Mouse (Mus musculus) embryonic facial prominence, embryonic 12.5 days (tissue): ENCODE measurements around the gene Reg3d. TPM values are rescaled to one million over a fixed set of nuclear protein-coding genes. Genes with fewer than 3 reads are reported as not detected.
"Not testable (repeated sequence)": the region's sequence is repeated elsewhere in the genome, so short reads cannot be mapped to it uniquely, and the experiment has no call there.

Source experiments
- ATAC-seq: fragments of 200-750 bp; cut with Nextera tagmentation; 2 replicates; pipeline ENCODE4 v1.8.0; 2017; ENCODE audit not compliant: insufficient number of reproducible peaks, insufficient read depth, low FRiP score, low TSS enrichment
- H3K27ac ChIP-seq: fragments of 300-500 bp; sonication (generic); 2 replicates; pipeline ENCODE4 v1.5.1; 2016; ENCODE audit warnings: mild to moderate bottlenecking
- H3K27me3 ChIP-seq: fragments of 300-500 bp; sonication (generic); 2 replicates; pipeline ENCODE4 v1.6.1; 2016; ENCODE audit warnings: mild to moderate bottlenecking, moderate library complexity
- H3K36me3 ChIP-seq: fragments of 300-500 bp; sonication (generic); 2 replicates; pipeline ENCODE4 v1.6.1; 2016; ENCODE audit warnings: mild to moderate bottlenecking
- H3K4me1 ChIP-seq: fragments of 300-500 bp; sonication (generic); 2 replicates; pipeline ENCODE4 v1.6.1; 2016
- H3K4me2 ChIP-seq: fragments of 300-500 bp; sonication (generic); replicated peaks from 2 replicates; pipeline ENCODE4 v1.6.1; 2016; ENCODE audit warnings: mild to moderate bottlenecking, moderate library complexity
- H3K4me3 ChIP-seq: fragments of 300-500 bp; sonication (generic); 2 replicates; pipeline ENCODE4 v1.5.1; 2016; ENCODE audit warnings: mild to moderate bottlenecking
- H3K9ac ChIP-seq: fragments of 300-500 bp; sonication (generic); 2 replicates; pipeline ENCODE4 v1.6.1; 2016; ENCODE audit warnings: mild to moderate bottlenecking, moderate library complexity
- H3K9me3 ChIP-seq: fragments of 300-500 bp; sonication (generic); 2 replicates; pipeline ENCODE4 v1.6.1; 2016; ENCODE audit warnings: mild to moderate bottlenecking, moderate library complexity
- WGBS: fragments of 180-500 bp; shearing (Covaris S2); methylation state at CpG from one replicate; pipeline ENCODE4 v1.1.7; 2016; 5-methylcytosine and 5-hydroxymethylcytosine counted together
- polyA plus RNA-seq: library from polyadenylated mRNA; unstranded; fragments of >200 nt; fragmentation: Nextera tagmentation; extraction: Ambion mirVana; gene quantifications from 2 replicates; pipeline ENCODE4 v1.2.1, GENCODE M21; 2016

Reg3d gene
- polyA plus RNA-seq = not detected in 2 replicates

GRCm38 (mm10) chr6:78378765-78379164 lies at the start of gene Reg3d:
Gene Reg3d (minus strand): TSS chr6:78378865.
- Histone ChIP-seq H3K27me3 (no peaks in the 10 kb centered on the region), H3K27ac (no peak within 1 kb of the TSS), H3K4me3 (no peak within 1 kb of the TSS), H3K9me3 (no peaks in the 10 kb centered on the region), H3K9ac (no peak within 1 kb of the TSS), H3K4me1 (no peaks in the 10 kb centered on the region), H3K36me3 (no peaks in the 10 kb centered on the region), H3K4me2 (no peak within 1 kb of the TSS)
- WGBS = 71% methylated on average over 2 of the region's 2 CpGs
- ATAC-seq = no peak

- no peak overlapping the region for H3K9ac ChIP-seq
- H3K4me1 ChIP-seq = no peaks in the 10 kb centered on the region
- no peak overlapping the region for H3K4me2 ChIP-seq
- no peaks in the 10 kb centered on the region for H3K27me3 ChIP-seq
- no peaks in the 10 kb centered on the region for H3K36me3 ChIP-seq
- no peak for ATAC-seq
- no peak overlapping the region for H3K27ac ChIP-seq
- 80% methylated on average over 3 of the region's 3 CpGs for WGBS
- H3K9me3 ChIP-seq = no peaks in the 10 kb centered on the region
- no peak overlapping the region for H3K4me3 ChIP-seq
These were observed 46.8 kb upstream of the Reg3d start for GRCm38 (mm10) chr6:78425497-78425896.

- ATAC-seq = not testable (repeated sequence)
These were observed 43.7 kb upstream of the Reg3d start, which contains the start of gene Reg1 for GRCm38 (mm10) chr6:78422411-78422810. Gene Reg1 (plus strand): TSS chr6:78422711.

DNA sequence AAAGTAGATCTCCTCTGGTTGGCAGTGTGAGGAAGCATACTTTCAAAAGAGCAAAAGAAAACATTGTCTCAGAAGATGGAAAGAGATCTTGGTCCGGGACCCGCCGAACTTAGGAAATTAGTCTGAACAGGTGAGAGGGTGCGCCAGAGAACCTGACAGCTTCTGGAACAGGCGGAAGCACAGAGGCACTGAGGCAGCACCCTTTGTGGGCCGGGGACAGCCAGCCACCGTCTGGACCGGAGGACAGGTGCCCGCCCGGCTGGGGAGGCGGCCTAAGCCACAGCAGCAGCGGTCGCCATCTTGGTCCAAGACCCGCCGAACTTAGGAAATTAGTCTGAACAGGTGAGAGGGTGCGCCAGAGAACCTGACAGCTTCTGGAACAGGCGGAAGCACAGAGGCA lies 16.7 kb upstream of the Reg3d start, which contains the start of gene Reg2:
Gene Reg2 (plus strand): TSS at position 301 of the 400 bp plus-strand sequence.
- not testable (repeated sequence) for ATAC-seq, H3K4me1 ChIP-seq, H3K9me3 ChIP-seq, H3K36me3 ChIP-seq, H3K27me3 ChIP-seq, H3K9ac ChIP-seq, H3K4me3 ChIP-seq, H3K4me2 ChIP-seq, H3K27ac ChIP-seq
- 93% methylated on average over 5 of the region's 17 CpGs for WGBS

More at GRCm38 (mm10) chr6:78422411-78422810, 43.7 kb upstream of the Reg3d start, which contains the start of gene Reg1:
- H3K4me3 ChIP-seq, H3K27ac ChIP-seq, H3K4me2 ChIP-seq, H3K36me3 ChIP-seq, H3K9me3 ChIP-seq, H3K27me3 ChIP-seq, H3K4me1 ChIP-seq, H3K9ac ChIP-seq: not testable (repeated sequence)

DNA sequence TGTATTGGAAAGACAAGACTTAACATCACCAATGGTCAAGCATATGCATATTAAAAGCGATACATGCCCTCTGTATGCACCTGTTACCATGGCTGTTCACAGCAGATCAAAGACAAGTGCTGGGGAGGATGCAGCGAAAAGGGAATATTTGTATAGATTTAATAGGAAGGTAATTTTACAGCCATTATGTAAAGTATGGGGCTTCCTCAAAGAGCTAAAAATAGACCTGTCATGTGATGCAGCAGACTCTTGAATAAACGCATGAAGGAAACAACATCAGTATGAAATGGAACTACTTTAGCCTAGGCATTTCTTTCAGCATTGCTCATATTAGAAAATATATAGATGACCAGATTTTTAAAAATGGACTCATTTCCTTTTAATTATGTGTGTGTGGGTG lies 6.9 kb upstream of the Reg3d start:
- ATAC-seq = no peak
- Histone ChIP-seq H3K9me3 (no peaks in the 10 kb centered on the region), H3K9ac (no peak overlapping the region), H3K4me1 (no peaks in the 10 kb centered on the region), H3K27me3 (no peaks in the 10 kb centered on the region), H3K4me2 (no peak overlapping the region), H3K4me3 (no peak overlapping the region), H3K36me3 (no peaks in the 10 kb centered on the region), H3K27ac (no peak overlapping the region)
- WGBS = 85% methylated on average over 3 of the region's 3 CpGs

DNA sequence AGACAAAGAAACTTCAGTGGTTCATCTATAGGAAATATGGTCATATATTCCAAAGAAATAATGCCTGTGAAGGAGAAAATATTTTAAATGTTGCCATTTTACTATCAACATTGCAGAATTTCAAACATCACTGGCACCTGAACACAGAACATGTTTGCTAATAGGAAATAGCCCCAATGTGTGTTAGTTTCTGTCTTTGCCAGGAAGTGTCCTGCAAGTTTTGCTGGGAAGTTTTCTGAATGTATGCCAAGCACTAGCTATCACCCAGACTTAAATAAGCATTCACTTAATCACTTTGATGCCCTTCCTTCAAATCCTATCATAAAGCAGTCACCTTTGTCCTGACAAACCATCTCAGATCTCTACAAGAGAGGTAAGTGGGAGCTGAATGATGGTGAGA lies 1.7 kb upstream of the Reg3d start, which contains the start of gene Reg3a:
Gene Reg3a (plus strand): TSS at position 301 of the 400 bp plus-strand sequence.
- H3K9me3 ChIP-seq = no peaks in the 10 kb centered on the region
- H3K27me3 ChIP-seq = no peaks in the 10 kb centered on the region
- no peaks in the 10 kb centered on the region for H3K4me1 ChIP-seq
- H3K4me3 ChIP-seq = no peak within 1 kb of the TSS
- H3K4me2 ChIP-seq = no peak within 1 kb of the TSS
- H3K9ac ChIP-seq = no peak within 1 kb of the TSS
- ATAC-seq = no peak
- H3K36me3 ChIP-seq = no peaks in the 10 kb centered on the region
- H3K27ac ChIP-seq = no peak within 1 kb of the TSS

DNA sequence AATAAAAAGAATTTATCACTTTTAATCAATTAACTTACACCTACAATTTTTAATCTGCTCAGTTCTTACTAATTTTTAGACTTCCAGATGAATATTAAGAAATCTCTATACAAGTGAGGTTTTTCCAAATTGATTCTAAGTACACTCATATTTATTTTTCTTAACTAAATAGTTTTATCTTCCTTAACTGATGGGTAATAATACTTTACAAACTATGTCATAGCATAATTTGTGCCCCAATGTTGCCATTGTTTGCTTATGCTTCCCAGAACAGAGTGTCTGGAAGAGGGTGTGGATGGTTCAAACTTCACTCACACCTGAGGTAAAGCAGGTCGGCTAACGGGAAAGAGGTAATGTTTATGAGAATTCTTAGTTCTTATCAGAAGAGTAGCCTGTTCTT lies 8.3 kb downstream of the Reg3d start, which contains the start of gene Reg3b:
Gene Reg3b (plus strand): TSS at position 301 of the 400 bp plus-strand sequence.
- ATAC-seq = no peak
- no peak within 1 kb of the TSS for H3K9ac ChIP-seq
- WGBS = 93% methylated on average over 2 of the region's 2 CpGs

GRCm38 (mm10) chr6:78361971-78362563 lies 16.6 kb downstream of the Reg3d start:
- Histone ChIP-seq H3K27ac (no peak overlapping the region), H3K4me2 (no peak overlapping the region), H3K9me3 (no peaks in the 10 kb centered on the region), H3K4me3 (no peak overlapping the region), H3K4me1 (no peaks in the 10 kb centered on the region), H3K27me3 (no peaks in the 10 kb centered on the region), H3K36me3 (no peaks in the 10 kb centered on the region), H3K9ac (no peak overlapping the region)
- no peak for ATAC-seq
- 65% methylated on average over 2 of the region's 2 CpGs for WGBS

More for the DNA sequence above, 8.3 kb downstream of the Reg3d start, which contains the start of gene Reg3b:
- Histone ChIP-seq H3K4me1 (no peaks in the 10 kb centered on the region), H3K4me3 (no peak within 1 kb of the TSS), H3K27ac (no peak within 1 kb of the TSS), H3K27me3 (no peaks in the 10 kb centered on the region), H3K9me3 (no peaks in the 10 kb centered on the region), H3K36me3 (no peaks in the 10 kb centered on the region), H3K4me2 (no peak within 1 kb of the TSS)

GRCm38 (mm10) chr6:78341689-78342088 lies 37.0 kb downstream of the Reg3d start:
- Histone ChIP-seq H3K4me2 (no peak overlapping the region), H3K36me3 (no peaks in the 10 kb centered on the region), H3K9me3 (no peaks in the 10 kb centered on the region), H3K4me3 (no peak overlapping the region), H3K27ac (no peak overlapping the region), H3K4me1 (no peaks in the 10 kb centered on the region), H3K9ac (no peak overlapping the region), H3K27me3 (no peaks in the 10 kb centered on the region)
- WGBS = 76% methylated on average over 2 of the region's 2 CpGs
- no peak for ATAC-seq

GRCm38 (mm10) chr6:78340296-78340695 lies 38.4 kb downstream of the Reg3d start:
- Histone ChIP-seq H3K9me3 (no peaks in the 10 kb centered on the region), H3K27me3 (no peaks in the 10 kb centered on the region), H3K4me3 (no peak overlapping the region), H3K27ac (no peak overlapping the region), H3K4me1 (no peaks in the 10 kb centered on the region), H3K4me2 (no peak overlapping the region), H3K9ac (no peak overlapping the region), H3K36me3 (no peaks in the 10 kb centered on the region)
- no peak for ATAC-seq

DNA sequence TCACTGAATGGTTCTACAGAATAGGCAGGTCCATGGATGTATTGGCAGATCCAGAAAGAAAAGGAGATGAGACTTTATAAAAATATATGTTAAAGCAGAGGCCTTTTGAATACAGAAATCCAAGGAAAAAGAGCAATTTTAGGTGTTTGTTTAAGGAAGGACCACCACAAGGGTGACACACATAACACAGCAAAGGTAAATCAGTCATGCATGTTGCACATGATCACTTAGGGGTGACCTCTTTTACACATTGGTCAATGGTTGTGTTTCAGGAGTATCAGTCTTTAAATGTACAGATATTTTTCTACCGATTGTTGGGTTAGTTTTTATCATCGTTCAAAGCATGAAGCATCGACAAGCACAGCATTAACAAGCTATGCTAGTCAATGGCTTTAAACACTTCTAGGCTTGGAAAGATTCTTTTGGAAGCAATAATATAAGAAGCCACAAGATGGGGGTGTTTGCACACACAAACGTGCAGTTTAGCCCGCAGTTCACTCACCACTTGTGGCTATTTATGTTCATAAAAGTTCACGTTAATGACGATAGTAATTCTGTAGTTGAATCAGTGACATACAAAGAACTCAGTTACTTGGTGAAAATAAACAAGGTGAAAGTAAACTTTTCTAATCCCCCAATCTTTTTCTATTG lies 46.6 kb downstream of the Reg3d start:
- Histone ChIP-seq H3K9me3 (no peaks in the 10 kb centered on the region), H3K4me3 (no peak overlapping the region), H3K27ac (no peak overlapping the region), H3K27me3 (no peaks in the 10 kb centered on the region), H3K36me3 (no peaks in the 10 kb centered on the region), H3K4me1 (no peaks in the 10 kb centered on the region), H3K4me2 (no peak overlapping the region), H3K9ac (no peak overlapping the region)
- 32% methylated on average over 7 of the region's 7 CpGs for WGBS
- no peak for ATAC-seq

GRCm38 (mm10) chr6:78329166-78329565 lies 49.5 kb downstream of the Reg3d start:
- H3K4me1 ChIP-seq = no peaks in the 10 kb centered on the region
- H3K4me3 ChIP-seq = no peak overlapping the region
- H3K9ac ChIP-seq = no peak overlapping the region
- no peak for ATAC-seq
- no peak overlapping the region for H3K4me2 ChIP-seq
- H3K27me3 ChIP-seq = no peaks in the 10 kb centered on the region
- no peaks in the 10 kb centered on the region for H3K36me3 ChIP-seq
- no peak overlapping the region for H3K27ac ChIP-seq
- H3K9me3 ChIP-seq = no peaks in the 10 kb centered on the region
- 15% methylated on average over 2 of the region's 2 CpGs for WGBS
